Mouse (Mus musculus) neural tube, embryonic 10.5 days (tissue): ENCODE results near the gene Arl6.

Experiments used
- DNase-seq: peaks from one replicate; pipeline ENCODE4 v3.0.0-alpha.2; 2017; ENCODE audit warnings: low spot score; ENCODE audit errors: extremely low spot score

The Arl6 gene

DNA sequence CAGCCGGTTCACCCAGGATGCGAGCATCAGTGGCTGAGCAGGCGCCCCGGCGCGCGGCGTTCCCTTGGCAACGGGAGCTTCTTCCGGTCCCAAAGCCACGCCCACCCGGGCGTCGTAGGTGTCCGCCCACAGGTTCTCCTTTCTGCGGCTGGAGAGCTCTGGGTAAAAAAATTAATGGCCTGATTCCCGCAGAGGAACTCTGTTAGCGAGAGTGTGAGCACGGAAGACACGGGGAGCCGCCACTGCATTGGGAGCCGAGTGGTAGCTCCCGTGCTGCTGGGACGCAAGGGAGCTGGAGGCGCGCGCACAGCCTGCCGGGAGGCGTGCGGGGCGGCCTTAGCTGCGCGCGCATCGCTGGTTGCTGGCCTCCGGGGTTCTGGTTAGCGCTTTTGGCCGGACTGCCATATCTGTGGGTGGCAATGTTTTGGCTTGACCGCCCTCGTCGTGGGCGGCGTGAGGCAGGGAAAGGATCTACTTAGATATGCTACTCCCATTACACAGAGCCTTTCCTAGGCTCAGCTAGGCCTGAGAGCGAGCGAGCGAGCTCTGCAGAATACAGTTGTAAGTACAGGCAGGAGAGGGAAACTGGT lies at the start of gene Arl6:
Gene Arl6, minus strand, starts transcription at position 290 of the 590 bp plus-strand sequence.
- DNase-seq, result peak; percentile 96

DNA sequence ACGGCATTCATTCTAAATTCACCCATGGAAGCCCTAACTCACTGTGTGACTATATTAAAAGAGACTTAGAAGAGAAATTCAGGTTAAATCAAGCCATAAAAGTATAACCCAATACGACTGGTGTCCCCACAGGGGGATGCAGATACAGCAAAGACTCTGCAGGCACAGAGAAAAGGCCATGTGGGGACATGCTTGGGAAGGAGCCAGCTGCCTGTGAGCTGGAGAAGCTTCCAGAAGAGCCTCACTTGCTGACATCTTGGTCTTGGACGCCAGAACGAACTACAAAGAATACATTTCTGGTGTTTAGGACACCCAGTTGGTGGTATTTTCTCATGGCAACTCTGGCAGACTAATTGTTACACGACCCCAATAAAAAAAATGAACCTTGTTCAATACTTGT lies 45.9 kb upstream of the Arl6 start:
- no peak for DNase-seq

DNA sequence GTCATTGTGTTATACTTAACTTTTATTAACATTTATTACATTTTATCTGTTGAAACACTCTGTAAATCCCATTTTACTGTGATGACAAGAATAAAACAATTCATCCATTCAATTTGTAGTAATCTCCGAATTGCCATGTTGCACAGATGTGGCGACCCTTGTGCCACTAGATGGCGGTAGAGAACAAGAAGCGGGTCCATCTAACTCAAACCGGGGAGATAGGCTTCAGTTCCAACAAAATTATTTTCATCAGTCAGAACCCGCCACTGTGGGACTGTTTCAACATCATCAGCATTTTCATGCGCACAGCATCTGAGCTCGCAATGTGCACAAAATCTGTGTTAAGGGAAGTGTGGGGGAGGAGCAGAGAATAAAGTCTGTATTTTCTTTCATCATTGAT lies 44.2 kb upstream of the Arl6 start:
- peak; percentile 73 for DNase-seq

DNA sequence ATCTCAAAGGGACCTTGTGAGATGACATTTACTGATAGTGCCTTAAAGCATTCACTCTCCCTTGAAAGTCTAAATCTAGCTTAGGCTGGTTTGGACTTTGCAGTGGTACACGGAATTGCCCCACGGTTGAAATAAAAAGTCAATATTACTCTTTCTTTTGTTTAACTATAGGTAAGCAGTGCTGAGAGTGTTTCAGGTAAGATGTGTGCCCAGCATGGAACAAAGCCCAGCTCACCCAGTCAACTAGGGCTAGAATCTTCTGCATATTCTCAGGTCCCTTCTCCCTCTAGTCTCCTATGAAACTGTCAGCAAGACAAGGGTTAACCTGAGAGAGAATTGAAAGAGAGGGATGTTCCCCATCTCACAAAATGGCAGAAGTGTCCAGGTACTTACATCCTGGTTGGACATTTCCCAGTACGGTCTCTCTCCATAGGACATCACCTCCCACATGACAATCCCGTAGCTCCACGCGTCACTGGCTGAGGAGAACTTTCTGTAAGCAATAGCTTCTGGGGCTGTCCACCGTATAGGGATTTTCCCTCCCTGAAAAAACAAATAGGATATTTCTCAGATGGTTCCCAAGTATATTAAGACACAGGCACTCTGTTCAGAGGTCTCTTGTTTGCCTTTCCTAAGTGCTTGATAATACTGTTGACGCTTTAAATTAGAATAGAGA lies 43.2 kb upstream of the Arl6 start:
- no peak for DNase-seq

DNA sequence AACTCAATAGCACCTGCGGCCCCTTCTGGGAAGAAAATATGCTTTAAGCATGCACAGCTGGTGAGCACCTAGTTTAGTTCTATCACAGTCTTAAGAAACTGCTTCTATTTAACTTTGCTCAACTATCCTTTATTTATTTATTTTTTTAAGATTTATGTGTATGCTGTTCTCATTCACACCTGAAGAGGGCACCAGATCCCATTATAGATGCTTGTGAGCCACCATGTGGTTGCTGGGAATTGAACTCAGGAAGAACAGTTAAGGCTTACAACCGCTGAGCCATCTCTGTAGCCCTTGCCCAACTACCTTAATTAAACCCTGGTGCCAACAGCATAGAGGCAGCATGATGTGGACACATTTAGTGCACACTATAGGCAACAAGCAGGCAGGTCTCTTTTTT lies 27.7 kb upstream of the Arl6 start:
- no peak for DNase-seq

DNA sequence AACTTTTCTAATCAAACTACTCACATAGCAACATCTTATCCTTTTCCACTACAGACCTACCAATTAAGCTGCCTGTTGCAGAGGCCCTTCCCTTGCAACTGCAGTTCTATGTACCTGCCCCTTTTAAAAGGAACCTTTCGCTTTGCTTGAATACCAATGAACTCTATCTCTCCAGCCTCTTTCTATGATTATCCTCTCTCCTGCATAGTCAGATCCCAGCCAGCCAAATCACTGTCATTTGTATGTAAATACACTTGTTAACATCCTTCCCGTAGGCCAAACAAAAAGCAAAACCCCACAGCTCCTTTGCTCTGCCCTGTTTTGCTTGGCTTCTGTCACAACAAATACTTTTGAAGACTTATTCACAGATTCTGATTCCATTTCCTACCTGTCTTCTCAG lies 4.6 kb upstream of the Arl6 start:
- no peak for DNase-seq

DNA sequence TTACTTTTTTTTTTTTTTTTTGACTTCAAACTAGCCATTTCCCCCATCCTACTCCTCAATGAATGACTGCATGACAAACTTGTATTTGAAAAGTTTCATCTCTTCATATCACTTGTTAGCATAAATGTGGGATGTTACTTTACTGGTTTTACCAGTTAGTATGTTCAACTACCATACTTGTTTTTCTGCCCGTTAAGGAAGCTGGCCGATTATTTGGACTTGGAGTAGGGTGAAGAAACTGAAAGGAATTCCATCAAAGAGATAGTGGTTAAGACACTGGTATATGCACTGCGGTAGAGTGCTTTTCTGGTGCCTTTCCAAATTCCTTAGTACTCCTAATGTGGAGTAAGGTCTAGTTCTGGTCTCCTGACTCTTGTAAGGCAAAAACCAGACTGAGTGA lies 794 bp upstream of the Arl6 start:
- DNase-seq, result no peak

DNA sequence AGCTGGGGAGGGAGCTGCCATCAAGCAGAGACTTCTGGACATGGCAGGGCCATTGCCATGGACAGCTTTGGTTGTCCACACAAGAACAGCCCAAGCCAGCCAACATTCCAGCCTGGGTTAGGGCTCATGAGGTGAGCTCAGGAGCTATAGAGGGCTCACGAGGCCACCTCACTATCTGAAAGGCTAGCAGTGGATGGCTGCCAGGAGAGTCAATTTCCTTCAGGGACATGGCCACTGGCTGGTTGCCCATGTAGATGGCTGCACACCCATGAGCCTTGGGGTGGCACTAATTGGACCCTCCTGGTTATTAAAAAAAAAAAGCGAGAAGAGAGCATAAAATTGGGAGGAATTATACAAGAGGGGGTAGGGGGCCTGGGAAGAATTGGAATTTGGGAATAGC lies 4.6 kb downstream of the Arl6 start:
- no peak for DNase-seq

DNA sequence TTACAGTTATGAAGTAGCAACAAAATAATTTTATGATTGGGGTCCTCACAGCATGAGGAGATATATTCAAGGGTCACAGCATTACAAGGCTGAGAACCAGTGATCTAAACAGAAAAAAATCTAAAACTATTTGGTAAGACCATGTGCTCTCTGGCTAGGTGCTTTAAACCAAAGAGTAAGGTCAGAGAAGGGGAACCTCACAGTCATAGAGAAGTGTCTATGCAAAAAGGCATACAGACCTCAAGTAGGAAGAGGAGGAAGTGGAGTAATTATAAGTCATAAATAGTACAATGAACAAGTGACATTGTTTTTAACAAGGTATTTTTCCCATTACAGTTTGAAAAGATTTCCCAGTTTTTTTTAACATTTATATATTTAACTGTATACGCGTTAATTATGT lies 17.6 kb downstream of the Arl6 start:
- no peak for DNase-seq

DNA sequence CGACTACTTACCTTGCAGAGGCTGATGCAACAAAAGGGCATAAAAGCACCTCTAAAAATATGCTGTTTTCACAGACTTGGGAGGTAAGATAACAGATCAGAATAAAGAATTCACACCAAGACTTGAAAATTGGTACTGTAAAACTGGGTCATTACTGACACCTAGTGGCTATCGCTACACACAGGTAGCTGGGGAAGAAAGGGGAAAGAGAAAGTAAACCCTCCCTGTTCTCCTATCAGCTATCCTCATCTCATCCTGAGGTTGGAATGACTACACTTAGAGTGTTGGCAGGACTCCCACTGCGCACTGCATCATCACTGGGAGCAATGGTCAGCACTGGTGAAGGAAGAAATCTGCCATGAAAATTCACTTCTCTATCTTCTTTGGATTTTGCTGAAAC lies 22.0 kb downstream of the Arl6 start:
- no peak for DNase-seq

DNA sequence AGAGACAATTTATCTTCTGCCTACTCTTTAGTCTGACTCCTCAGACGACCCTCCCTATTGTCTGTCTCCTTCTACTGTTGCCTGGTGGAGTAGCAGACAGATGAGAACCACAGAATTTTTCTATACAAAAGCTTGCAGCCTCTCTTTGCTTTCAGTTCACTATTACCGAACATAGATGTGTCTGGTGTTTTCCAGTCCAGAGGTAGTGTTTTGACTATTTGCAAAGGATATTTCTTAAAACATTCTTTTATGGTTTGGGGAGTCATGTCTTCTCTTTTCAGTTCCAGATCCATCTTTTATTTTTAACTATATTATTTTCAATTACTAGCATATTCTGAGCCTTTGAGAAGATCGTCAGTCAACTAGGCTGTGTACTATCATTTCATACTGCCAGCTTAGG lies 23.5 kb downstream of the Arl6 start:
- no peak for DNase-seq

DNA sequence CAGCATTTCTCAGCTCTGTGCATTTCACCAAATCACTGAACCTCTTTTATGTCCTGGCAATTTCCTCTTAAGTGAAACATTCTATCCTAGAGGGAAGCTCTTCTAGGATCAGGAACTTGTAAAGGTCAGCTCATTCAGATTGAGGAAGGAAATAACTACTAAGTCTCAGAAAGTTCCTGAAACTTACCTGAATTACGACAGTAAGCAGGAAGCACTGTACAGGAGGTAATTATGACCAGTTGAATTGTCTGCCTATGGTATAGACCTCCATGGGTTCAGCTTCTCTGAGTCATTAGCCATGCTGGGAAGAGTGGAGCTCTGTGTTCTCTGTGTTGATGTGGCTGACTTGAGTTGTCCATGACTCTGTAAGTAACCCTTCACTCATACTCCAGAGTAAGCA lies 28.4 kb downstream of the Arl6 start:
- DNase-seq, result no peak

DNA sequence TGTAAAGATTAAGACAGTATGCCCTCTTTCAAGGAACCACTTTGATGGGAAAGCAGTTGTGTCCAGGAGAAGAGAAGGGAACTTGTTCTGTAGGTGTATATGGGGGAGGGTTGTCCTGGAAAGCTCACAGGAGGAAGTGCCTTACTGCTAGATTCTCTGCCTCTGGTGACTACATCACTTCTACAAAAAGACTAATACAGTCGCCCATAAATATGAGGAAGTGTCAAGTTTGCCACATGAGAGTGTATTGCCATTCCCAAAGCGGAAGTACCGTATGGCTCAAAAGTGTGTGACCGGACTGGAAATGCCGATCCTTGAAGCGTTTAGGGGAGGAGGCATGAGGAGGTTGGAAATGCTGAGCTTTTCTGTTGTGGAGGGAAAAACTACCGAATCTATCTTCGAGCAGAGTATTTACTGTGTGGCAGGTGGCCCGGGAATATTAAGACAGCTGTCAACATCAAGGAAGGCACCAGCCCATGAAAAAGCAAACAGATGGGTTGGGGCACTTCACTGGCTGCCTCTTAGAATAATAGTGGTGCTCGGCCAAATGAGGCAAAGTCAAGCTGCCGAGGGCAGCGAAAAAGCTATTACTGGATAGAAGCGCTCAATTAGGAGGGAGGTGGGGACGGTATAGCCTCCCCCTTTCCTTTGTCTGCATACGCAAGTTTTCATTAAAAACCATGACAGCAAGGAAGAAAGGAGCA lies 35.0 kb downstream of the Arl6 start:
- peak; percentile 40 for DNase-seq

DNA sequence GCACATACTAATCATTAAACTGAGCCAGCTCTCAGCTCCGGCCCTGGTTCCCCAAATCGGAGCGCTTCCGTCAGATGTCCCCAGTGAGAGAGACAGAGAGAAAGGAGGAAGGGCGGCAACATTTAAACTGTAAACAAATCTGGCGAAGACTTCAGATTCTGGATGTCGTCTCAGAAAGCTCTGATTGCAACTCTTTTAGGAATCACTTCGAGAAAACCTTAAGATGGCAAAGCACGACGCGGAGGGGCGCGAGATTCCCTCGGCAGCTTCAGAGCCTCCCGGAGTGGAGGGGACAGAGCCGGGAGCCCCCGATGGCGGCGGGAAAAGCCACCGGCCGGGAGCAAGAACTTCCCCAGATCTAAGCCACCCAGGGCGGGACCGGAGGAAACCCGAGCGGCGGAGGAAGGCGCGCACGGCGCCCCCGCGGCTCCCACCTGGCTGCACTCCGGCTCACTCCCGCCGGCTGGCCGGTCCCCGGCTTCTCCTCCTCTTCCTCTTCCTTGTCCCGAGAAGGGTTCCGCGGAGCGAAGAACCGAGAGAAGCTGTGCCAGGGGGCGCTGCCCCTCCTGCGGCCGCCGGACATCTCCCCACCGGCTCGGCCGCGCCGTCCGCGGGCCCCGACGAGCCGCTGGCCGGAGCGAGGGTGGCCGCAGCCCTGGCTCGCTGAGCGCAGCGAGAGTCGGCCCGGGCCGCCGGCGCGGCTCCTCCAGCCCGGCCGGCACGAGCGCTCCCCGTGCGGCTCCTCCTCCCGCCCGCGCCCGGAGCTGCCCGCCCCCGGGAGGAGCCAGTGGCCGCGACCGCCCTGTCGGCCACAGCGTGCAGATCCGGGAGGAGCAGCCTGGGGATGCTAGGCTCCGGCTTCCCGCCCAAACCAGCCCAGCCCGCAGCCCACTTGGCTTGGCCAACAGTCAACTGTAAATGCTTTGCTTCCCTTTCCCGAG lies 38.6 kb downstream of the Arl6 start, which contains the start of gene Crybg3:
Gene Crybg3, minus strand, starts transcription at position 669 of the 941 bp plus-strand sequence.
- peak; percentile 81 for DNase-seq

DNA sequence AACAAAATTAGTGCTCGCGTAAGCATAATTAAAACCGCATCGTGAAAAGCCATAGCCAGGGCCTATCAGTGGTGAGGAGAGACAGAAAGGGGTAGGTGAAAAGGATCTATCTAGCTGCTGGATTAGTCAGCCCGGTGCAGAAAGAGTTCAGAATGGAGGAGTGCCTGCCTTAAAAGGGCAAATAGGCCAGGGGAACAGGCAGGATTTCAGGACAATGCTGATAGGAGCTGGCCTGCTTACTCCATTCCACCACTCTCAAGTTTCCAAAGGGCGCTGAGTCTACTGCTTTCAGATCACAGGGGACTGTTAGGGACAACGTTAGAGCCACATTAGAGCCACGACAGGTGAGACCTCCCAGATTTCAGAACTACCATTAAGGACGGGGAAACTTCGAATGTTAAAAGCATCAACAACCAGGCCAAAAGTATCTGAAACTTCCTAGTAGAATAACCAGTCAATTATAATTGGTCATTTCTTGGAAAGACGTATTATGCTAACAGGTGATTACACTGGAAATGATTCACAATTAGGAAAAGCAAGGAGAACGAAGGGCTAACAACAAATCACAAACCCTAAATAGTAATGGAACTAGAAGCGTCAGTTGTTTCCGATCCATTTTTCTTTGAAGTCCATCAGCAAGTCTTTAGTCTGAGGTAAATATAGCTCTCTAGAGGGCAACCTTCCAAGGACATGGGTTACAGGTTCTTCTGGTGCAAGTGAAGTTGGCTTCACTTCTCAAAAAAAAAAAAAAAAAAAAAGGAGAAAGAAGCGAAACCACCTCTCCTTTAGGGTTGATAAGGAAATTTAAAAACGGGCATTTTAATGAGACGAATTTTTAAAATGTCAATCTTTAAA lies 39.6 kb downstream of the Arl6 start:
- DNase-seq, result peak; percentile 37

DNA sequence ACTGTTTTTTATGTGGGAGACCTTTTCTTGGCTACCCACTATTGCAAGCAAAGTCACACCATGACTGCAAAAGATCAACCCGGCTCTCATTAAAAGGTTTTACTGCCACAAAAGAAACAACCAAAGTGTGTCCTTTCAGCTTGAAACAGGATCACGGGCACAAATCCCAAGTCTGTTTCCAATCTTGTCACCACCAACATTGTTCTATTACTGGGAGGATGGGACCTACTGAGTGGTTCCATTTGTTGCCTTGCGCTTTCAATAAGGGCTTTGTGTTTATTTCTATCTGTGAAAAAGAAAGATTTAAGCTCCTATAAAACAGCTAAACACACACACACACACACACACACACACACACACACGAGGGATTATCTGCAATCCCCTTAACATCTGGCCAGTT lies 40.2 kb downstream of the Arl6 start:
- no peak for DNase-seq

DNA sequence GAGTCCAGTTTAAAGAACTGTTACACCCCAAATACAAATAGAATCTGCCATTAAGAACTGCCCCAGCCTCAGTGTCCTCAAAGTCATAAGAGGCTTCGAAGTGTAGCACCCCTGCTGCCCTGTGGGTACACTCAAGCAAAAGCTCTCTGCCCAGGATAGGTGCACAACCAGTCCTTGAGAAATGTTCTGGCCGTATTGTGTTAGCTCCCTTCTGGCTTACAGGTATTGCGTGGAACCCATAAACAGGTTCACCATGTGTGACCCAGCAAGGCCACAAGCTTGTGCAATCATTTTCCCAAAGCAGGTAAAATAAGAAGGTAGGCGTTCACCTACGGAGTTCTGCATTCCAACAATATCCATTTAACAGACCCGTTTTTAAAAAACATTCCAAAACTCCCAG lies 41.9 kb downstream of the Arl6 start:
- DNase-seq, result no peak

DNA sequence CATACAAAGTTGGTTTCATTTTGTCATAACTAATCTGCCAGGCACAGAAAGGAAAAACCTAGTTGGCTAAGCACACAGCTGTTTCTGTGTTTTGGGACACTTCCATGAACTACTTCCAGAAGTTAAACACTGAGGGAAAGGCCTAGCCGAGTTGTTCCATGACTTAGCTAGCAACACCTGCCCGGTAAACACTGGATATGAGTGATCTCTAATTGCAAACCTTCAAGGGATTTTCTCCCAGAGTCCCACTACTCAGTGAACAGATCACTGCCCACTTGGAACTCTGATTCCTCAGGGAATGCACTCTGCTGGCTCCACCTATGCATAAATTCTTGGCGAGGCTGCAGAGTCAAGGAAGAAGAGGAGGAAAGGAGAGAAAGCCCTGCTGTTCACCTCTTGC lies 44.5 kb downstream of the Arl6 start:
- no peak for DNase-seq

DNA sequence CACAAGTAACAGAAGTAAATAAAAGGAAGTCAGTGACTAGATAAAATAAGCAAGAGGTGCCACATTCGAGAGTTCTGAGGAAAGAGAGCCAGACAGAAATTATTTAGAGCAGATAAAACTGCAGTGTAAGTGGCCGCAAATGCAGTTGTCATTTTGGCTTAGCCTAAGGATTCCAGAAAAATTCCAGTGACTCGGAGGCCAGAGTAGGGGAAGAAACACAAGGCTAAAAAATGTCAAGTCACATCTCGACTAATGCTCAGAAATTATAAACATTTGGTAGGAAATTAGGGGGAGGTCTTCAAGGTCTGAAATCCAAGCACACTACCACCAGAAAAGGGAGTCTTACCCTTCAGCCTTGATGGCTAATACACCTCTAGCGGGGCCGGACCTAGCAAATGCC lies 48.4 kb downstream of the Arl6 start:
- no peak for DNase-seq

DNA sequence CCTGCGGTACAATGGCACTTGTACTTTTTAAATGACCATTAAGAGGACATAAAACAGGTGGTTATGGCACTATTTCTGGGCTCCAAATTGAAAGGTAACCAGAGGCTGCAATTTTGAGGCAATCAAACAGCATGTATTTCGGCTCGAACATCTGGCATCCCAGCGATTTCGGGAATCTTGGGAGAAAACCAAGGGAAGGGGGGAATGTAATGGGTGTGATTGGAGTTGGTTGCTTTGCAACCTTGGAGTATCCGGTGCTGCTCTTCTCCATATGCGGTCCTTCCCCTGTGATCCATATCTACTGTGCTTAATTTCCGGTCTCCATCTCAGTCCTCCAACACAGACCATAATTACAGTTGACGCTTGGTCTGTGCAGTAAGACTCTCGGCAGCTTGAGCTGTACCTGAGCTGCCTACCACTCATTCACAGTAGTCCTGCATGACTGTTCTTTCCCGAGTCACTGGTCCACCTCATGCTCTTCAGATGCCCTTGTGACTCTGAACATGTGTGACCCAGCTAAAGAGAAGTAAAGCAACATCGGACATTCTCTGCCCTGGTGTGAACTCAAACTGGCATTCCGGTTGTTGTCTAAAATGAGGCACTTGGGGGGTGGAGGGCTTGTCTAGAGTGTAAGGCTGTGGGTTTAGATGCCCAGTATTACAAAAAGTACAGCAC lies 50.7 kb downstream of the Arl6 start:
- no peak for DNase-seq
